Mouse (Mus musculus) bone marrow macrophage, adult 2 months (primary cell): ENCODE data around the gene S100a4.

Experiments used
- CTCF ChIP-seq: IDR thresholded peaks from 2 replicates; pipeline ENCODE4 v1.5.1; 2012; ENCODE audit warnings: low read depth, mild to moderate bottlenecking, low read length, moderate library complexity
- POLR2A ChIP-seq: IDR thresholded peaks from 2 replicates; pipeline ENCODE4 v1.6.1; 2012; ENCODE audit warnings: mild to moderate bottlenecking, low read depth, low read length, borderline replicate concordance

- TF ChIP-seq CTCF: no peak
- TF ChIP-seq POLR2A: no peak
These were observed 47.6 kb upstream of the S100a4 start for GRCm38 (mm10) chr3:90555954-90556353.
